Mouse (Mus musculus): ENCODE data around the gene Trp53bp1. TPM values are rescaled to one million over a fixed set of nuclear protein-coding genes. Genes with fewer than 3 reads are reported as not detected.
A peak's percentile ranks its signal among the peaks of the same experiment; 100 is the strongest.

Gene Trp53bp1
- polyA plus RNA-seq, 1 experiment from 2014 or later: 24.4 TPM

GRCm38 (mm10) chr2:121195466-121195865 lies 75.7 kb downstream of the Trp53bp1 start:
- Histone ChIP-seq H3K27me3 (ENCODE audit: insufficient read depth, low read length) (no peaks in the 10 kb centered on the region), H3K27ac (no peak overlapping the region), H3K36me3 (ENCODE audit: insufficient read depth, low read length) (peaks cover 78% of the 10 kb centered on the region), H3K4me2 (ENCODE audit: low read length) (no peak overlapping the region), H3K4me3 (replicated peaks; ENCODE audit: low read depth, low read length) (no peak overlapping the region), H3K9ac (ENCODE audit: low read depth, low read length) (no peak overlapping the region), H3K4me1 (replicated peaks; ENCODE audit: insufficient read depth, low read length) (no peaks in the 10 kb centered on the region), H3K9me3 (replicated peaks; ENCODE audit: low read length) (no peaks in the 10 kb centered on the region)
- ATAC-seq (replicated peaks; ENCODE audit: low FRiP score, low read depth) (no peak), DNase-seq (ENCODE audit: low spot score) (no peak)
- no peak for TF ChIP-seq CTCF (IDR thresholded peaks at IDR 0.05; ENCODE audit: low read depth)
- WGBS: 87% methylated on average over 9 of the region's 9 CpGs

GRCm38 (mm10) chr2:121188530-121188929 lies 82.7 kb downstream of the Trp53bp1 start:
- DNase-seq (ENCODE audit: low spot score): no peak
- TF ChIP-seq CTCF (IDR thresholded peaks at IDR 0.05; ENCODE audit: low read depth): peak; percentile 42; the same call in 1 of the 2 replicates
- 72% methylated on average over 1 of the region's 1 CpGs for WGBS

GRCm38 (mm10) chr2:121184142-121184541 lies 87.1 kb downstream of the Trp53bp1 start:
- Histone ChIP-seq H3K36me3 (ENCODE audit: insufficient read depth, low read length) (peaks cover 50% of the 10 kb centered on the region), H3K27ac (no peak overlapping the region), H3K4me1 (replicated peaks; ENCODE audit: insufficient read depth, low read length) (no peaks in the 10 kb centered on the region), H3K4me2 (ENCODE audit: low read length) (no peak overlapping the region), H3K9me3 (replicated peaks; ENCODE audit: low read length) (no peaks in the 10 kb centered on the region), H3K9ac (ENCODE audit: low read depth, low read length) (no peak overlapping the region), H3K27me3 (ENCODE audit: insufficient read depth, low read length) (no peaks in the 10 kb centered on the region), H3K4me3 (replicated peaks; ENCODE audit: low read depth, low read length) (no peak overlapping the region)
- 96% methylated on average over 7 of the region's 7 CpGs for WGBS
- TF ChIP-seq CTCF (IDR thresholded peaks at IDR 0.05; ENCODE audit: low read depth): no peak
- no peak for ATAC-seq (replicated peaks; ENCODE audit: low FRiP score, low read depth)
- DNase-seq (ENCODE audit: low spot score): no peak

More at GRCm38 (mm10) chr2:121188530-121188929, 82.7 kb downstream of the Trp53bp1 start:
- Histone ChIP-seq H3K27me3 (ENCODE audit: insufficient read depth, low read length) (no peaks in the 10 kb centered on the region), H3K4me1 (replicated peaks; ENCODE audit: insufficient read depth, low read length) (no peaks in the 10 kb centered on the region), H3K27ac (no peak overlapping the region), H3K4me2 (ENCODE audit: low read length) (no peak overlapping the region), H3K36me3 (ENCODE audit: insufficient read depth, low read length) (peaks cover 74% of the 10 kb centered on the region), H3K9ac (ENCODE audit: low read depth, low read length) (no peak overlapping the region), H3K4me3 (replicated peaks; ENCODE audit: low read depth, low read length) (no peak overlapping the region), H3K9me3 (replicated peaks; ENCODE audit: low read length) (no peaks in the 10 kb centered on the region)
- ATAC-seq (replicated peaks; ENCODE audit: low FRiP score, low read depth): no peak

- Histone ChIP-seq H3K36me3 (ENCODE audit: insufficient read depth, low read length) (peaks cover 51% of the 10 kb centered on the region), H3K9ac (ENCODE audit: low read depth, low read length) (no peak overlapping the region), H3K4me1 (replicated peaks; ENCODE audit: insufficient read depth, low read length) (no peaks in the 10 kb centered on the region), H3K9me3 (replicated peaks; ENCODE audit: low read length) (no peaks in the 10 kb centered on the region), H3K27me3 (ENCODE audit: insufficient read depth, low read length) (no peaks in the 10 kb centered on the region), H3K4me3 (replicated peaks; ENCODE audit: low read depth, low read length) (no peak overlapping the region), H3K27ac (no peak overlapping the region), H3K4me2 (ENCODE audit: low read length) (no peak overlapping the region)
- ATAC-seq (replicated peaks; ENCODE audit: low FRiP score, low read depth): no peak
- no peak for TF ChIP-seq CTCF (IDR thresholded peaks at IDR 0.05; ENCODE audit: low read depth)
- 87% methylated on average over 5 of the region's 5 CpGs for WGBS
- DNase-seq (ENCODE audit: low spot score): no peak
Measured at GRCm38 (mm10) chr2:121183431-121183830, 87.8 kb downstream of the Trp53bp1 start.

GRCm38 (mm10) chr2:121178828-121179479 lies 92.3 kb downstream of the Trp53bp1 start:
- DNase-seq (ENCODE audit: low spot score) (no peak), ATAC-seq (replicated peaks; ENCODE audit: low FRiP score, low read depth) (no peak)
- Histone ChIP-seq H3K4me2 (ENCODE audit: low read length) (no peak overlapping the region), H3K9me3 (replicated peaks; ENCODE audit: low read length) (no peaks in the 10 kb centered on the region), H3K9ac (ENCODE audit: low read depth, low read length) (no peak overlapping the region), H3K4me1 (replicated peaks; ENCODE audit: insufficient read depth, low read length) (no peaks in the 10 kb centered on the region), H3K27me3 (ENCODE audit: insufficient read depth, low read length) (no peaks in the 10 kb centered on the region), H3K36me3 (ENCODE audit: insufficient read depth, low read length) (peaks cover 41% of the 10 kb centered on the region), H3K4me3 (replicated peaks; ENCODE audit: low read depth, low read length) (no peak overlapping the region), H3K27ac (no peak overlapping the region)
- WGBS: 95% methylated on average over 3 of the region's 3 CpGs
- TF ChIP-seq CTCF (IDR thresholded peaks at IDR 0.05; ENCODE audit: low read depth): peak; percentile 28; the same call in 1 of the 2 replicates

GRCm38 (mm10) chr2:121170980-121171742 lies 100.0 kb downstream of the Trp53bp1 start, which contains the start of gene Zscan29:
Gene Zscan29, minus strand, starts transcription at chr2:121171125.
- peak within 1 kb of the TSS; percentile 60 for H3K4me2 ChIP-seq (ENCODE audit: low read length)
- peak within 1 kb of the TSS; percentile 69 for H3K9ac ChIP-seq (ENCODE audit: low read depth, low read length)
- H3K9me3 ChIP-seq (replicated peaks; ENCODE audit: low read length): no peaks in the 10 kb centered on the region
- ATAC-seq (replicated peaks; ENCODE audit: low FRiP score, low read depth): peak; percentile 93
- TF ChIP-seq CTCF (IDR thresholded peaks at IDR 0.05; ENCODE audit: low read depth): no peak; the same call in 1 of the 2 replicates
- peak within 1 kb of the TSS; percentile 87 for H3K27ac ChIP-seq
- peak; percentile 95 for DNase-seq (ENCODE audit: low spot score)
- WGBS: under 1% methylated on average over 63 of the region's 66 CpGs
- peaks cover 13% of the 10 kb centered on the region for H3K36me3 ChIP-seq (ENCODE audit: insufficient read depth, low read length)
- H3K27me3 ChIP-seq (ENCODE audit: insufficient read depth, low read length): no peaks in the 10 kb centered on the region
- H3K4me3 ChIP-seq (replicated peaks; ENCODE audit: low read depth, low read length): peak within 1 kb of the TSS; percentile 69
- no peaks in the 10 kb centered on the region; the same call in 1 of the 2 replicates for H3K4me1 ChIP-seq (replicated peaks; ENCODE audit: insufficient read depth, low read length)

Data from kidney, postnatal 0 days (tissue).